Mouse (Mus musculus): ENCODE data around the gene D630003M21Rik. TPM values are rescaled to one million over a fixed set of nuclear protein-coding genes. Genes with fewer than 3 reads are reported as not detected.
A peak's percentile ranks its signal among the peaks of the same experiment; 100 is the strongest.

The D630003M21Rik gene
- polyA plus RNA-seq, 2 experiments: 12.7 to 19.2 TPM

GRCm38 (mm10) chr2:158198861-158199260 is 30.2 kb downstream of the D630003M21Rik start:
- H3K4me1 ChIP-seq (ENCODE audit: control insufficient read depth, insufficient read depth, low read length): no peaks in the 10 kb centered on the region
- H3K36me3 ChIP-seq (ENCODE audit: control insufficient read depth, insufficient read depth, low read length): peaks cover 70% of the 10 kb centered on the region
- no peak for TF ChIP-seq POLR2A (IDR thresholded peaks at IDR 0.05; ENCODE audit: borderline replicate concordance, extremely low read depth, insufficient read depth, insufficient read length)
- H3K9ac ChIP-seq (ENCODE audit: low read depth, low read length, severe bottlenecking): no peak overlapping the region
- H3K9me3 ChIP-seq (ENCODE audit: control insufficient read depth, low read length): no peaks in the 10 kb centered on the region
- no peak overlapping the region for H3K4me2 ChIP-seq (replicated peaks; ENCODE audit: low read depth, low read length, severe bottlenecking)
- 86% methylated on average over 6 of the region's 6 CpGs for WGBS
- DNase-seq (ENCODE audit: low spot score): no peak
- no peaks in the 10 kb centered on the region for H3K27me3 ChIP-seq (ENCODE audit: control insufficient read depth, insufficient read depth, low read length)
- no peak overlapping the region for H3K4me3 ChIP-seq (replicated peaks; ENCODE audit: low read length)
- ATAC-seq (ENCODE audit: low FRiP score, low read depth): no peak
- no peak overlapping the region for H3K27ac ChIP-seq (replicated peaks; ENCODE audit: low read depth, low read length)

DNA sequence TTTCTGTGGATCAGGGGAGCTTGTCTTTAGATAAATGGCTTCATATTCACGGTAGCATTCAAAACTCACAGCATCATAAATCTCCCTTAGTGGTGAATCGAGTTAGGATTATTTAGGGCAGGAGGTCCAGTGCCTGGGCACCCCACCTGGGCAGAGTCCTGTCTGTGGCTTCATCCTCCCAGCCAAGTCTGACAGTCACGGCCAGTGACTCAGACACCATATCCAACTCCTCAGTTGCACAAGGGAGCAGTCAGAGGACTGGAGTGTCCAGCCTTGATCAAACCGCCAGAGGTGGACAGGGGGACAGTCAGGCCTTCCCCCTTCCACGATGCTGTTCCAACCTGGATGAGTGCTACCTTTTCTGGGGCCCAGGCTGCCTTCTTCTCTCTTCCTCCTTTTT is 31.1 kb downstream of the D630003M21Rik start:
- 0 out of 2 replicates have a peak, but pooled peaks cover 2% of the 10 kb centered on the region for H3K4me1 ChIP-seq (ENCODE audit: control insufficient read depth, insufficient read depth, low read length)
- H3K4me2 ChIP-seq (replicated peaks; ENCODE audit: low read depth, low read length, severe bottlenecking): no peak overlapping the region
- H3K9me3 ChIP-seq (ENCODE audit: control insufficient read depth, low read length): no peaks in the 10 kb centered on the region
- H3K36me3 ChIP-seq (ENCODE audit: control insufficient read depth, insufficient read depth, low read length): peaks cover 68% of the 10 kb centered on the region
- no peak for TF ChIP-seq POLR2A (IDR thresholded peaks at IDR 0.05; ENCODE audit: borderline replicate concordance, extremely low read depth, insufficient read depth, insufficient read length)
- DNase-seq (ENCODE audit: low spot score) (no peak), ATAC-seq (ENCODE audit: low FRiP score, low read depth) (no peak)
- no peak overlapping the region for H3K9ac ChIP-seq (ENCODE audit: low read depth, low read length, severe bottlenecking)
- H3K27ac ChIP-seq (replicated peaks; ENCODE audit: low read depth, low read length): no peak overlapping the region
- 86% methylated on average over 5 of the region's 5 CpGs for whole genome bisulfite sequencing
- H3K27me3 ChIP-seq (ENCODE audit: control insufficient read depth, insufficient read depth, low read length): no peaks in the 10 kb centered on the region
- no peak overlapping the region for H3K4me3 ChIP-seq (replicated peaks; ENCODE audit: low read length)

- WGBS: 18% methylated on average over 10 of the region's 10 CpGs
- peak; percentile 74 for DNase-seq (ENCODE audit: low spot score)
- Histone ChIP-seq H3K4me2 (replicated peaks; ENCODE audit: low read depth, low read length, severe bottlenecking) (no peak overlapping the region), H3K4me3 (replicated peaks; ENCODE audit: low read length) (no peak overlapping the region), H3K9ac (ENCODE audit: low read depth, low read length, severe bottlenecking) (no peak overlapping the region), H3K9me3 (ENCODE audit: control insufficient read depth, low read length) (no peaks in the 10 kb centered on the region), H3K27me3 (ENCODE audit: control insufficient read depth, insufficient read depth, low read length) (no peaks in the 10 kb centered on the region), H3K36me3 (ENCODE audit: control insufficient read depth, insufficient read depth, low read length) (peaks cover 43% of the 10 kb centered on the region), H3K27ac (replicated peaks; ENCODE audit: low read depth, low read length) (no peak overlapping the region), H3K4me1 (ENCODE audit: control insufficient read depth, insufficient read depth, low read length) (0 out of 2 replicates have a peak, but pooled peaks cover 8% of the 10 kb centered on the region)
- peak; percentile 53; the same call in 1 of the 2 replicates for ATAC-seq (ENCODE audit: low FRiP score, low read depth)
- no peak for TF ChIP-seq POLR2A (IDR thresholded peaks at IDR 0.05; ENCODE audit: borderline replicate concordance, extremely low read depth, insufficient read depth, insufficient read length)
These were observed 33.9 kb downstream of the D630003M21Rik start for GRCm38 (mm10) chr2:158194945-158195640.

- Histone ChIP-seq H3K4me2 (replicated peaks; ENCODE audit: low read depth, low read length, severe bottlenecking) (no peak overlapping the region), H3K4me3 (replicated peaks; ENCODE audit: low read length) (no peak overlapping the region), H3K27ac (replicated peaks; ENCODE audit: low read depth, low read length) (no peak overlapping the region), H3K27me3 (ENCODE audit: control insufficient read depth, insufficient read depth, low read length) (no peaks in the 10 kb centered on the region), H3K36me3 (ENCODE audit: control insufficient read depth, insufficient read depth, low read length) (peaks cover 30% of the 10 kb centered on the region), H3K9ac (ENCODE audit: low read depth, low read length, severe bottlenecking) (no peak overlapping the region), H3K9me3 (ENCODE audit: control insufficient read depth, low read length) (no peaks in the 10 kb centered on the region), H3K4me1 (ENCODE audit: control insufficient read depth, insufficient read depth, low read length) (0 out of 2 replicates have a peak, but pooled peaks cover 8% of the 10 kb centered on the region)
- TF ChIP-seq POLR2A (IDR thresholded peaks at IDR 0.05; ENCODE audit: borderline replicate concordance, extremely low read depth, insufficient read depth, insufficient read length): no peak
- DNase-seq (ENCODE audit: low spot score): no peak
- 38% methylated on average over 10 of the region's 10 CpGs for WGBS
- ATAC-seq (ENCODE audit: low FRiP score, low read depth): no peak
These were observed 35.2 kb downstream of the D630003M21Rik start for GRCm38 (mm10) chr2:158193611-158194336.

- no peak for TF ChIP-seq POLR2A (IDR thresholded peaks at IDR 0.05; ENCODE audit: borderline replicate concordance, extremely low read depth, insufficient read depth, insufficient read length)
- ATAC-seq (ENCODE audit: low FRiP score, low read depth): 0 out of 2 replicates have a peak, but pooled peaks have one; percentile 17
- H3K27ac ChIP-seq (replicated peaks; ENCODE audit: low read depth, low read length): no peak overlapping the region
- H3K4me3 ChIP-seq (replicated peaks; ENCODE audit: low read length): no peak overlapping the region
- H3K9ac ChIP-seq (ENCODE audit: low read depth, low read length, severe bottlenecking): 0 out of 2 replicates have a peak overlapping the region, but pooled peaks have one; percentile 26
- H3K9me3 ChIP-seq (ENCODE audit: control insufficient read depth, low read length): no peaks in the 10 kb centered on the region
- 61% methylated on average over 7 of the region's 7 CpGs for WGBS
- peaks cover 4% of the 10 kb centered on the region for H3K36me3 ChIP-seq (ENCODE audit: control insufficient read depth, insufficient read depth, low read length)
- no peak for DNase-seq (ENCODE audit: low spot score)
- no peak overlapping the region for H3K4me2 ChIP-seq (replicated peaks; ENCODE audit: low read depth, low read length, severe bottlenecking)
- H3K27me3 ChIP-seq (ENCODE audit: control insufficient read depth, insufficient read depth, low read length): no peaks in the 10 kb centered on the region
- peaks cover 12% of the 10 kb centered on the region; the same call in 1 of the 2 replicates for H3K4me1 ChIP-seq (ENCODE audit: control insufficient read depth, insufficient read depth, low read length)
These were observed 37.9 kb downstream of the D630003M21Rik start for GRCm38 (mm10) chr2:158191098-158191497.

Data from limb, embryonic 14.5 days (tissue).